Mouse (Mus musculus) kidney, postnatal 25 days (tissue): ENCODE data around the gene Vmn1r228.

ENCODE experiments used
- DNase-seq, 2 experiments: peaks; one replicate each; pipeline ENCODE4 v3.0.0; 2021; ENCODE audit warnings: mixed read lengths in 2 of 2

The Vmn1r228 gene

GRCm38 (mm10) chr17:20786057-20786456 lies at the start of gene Vmn1r228:
Vmn1r228 (minus strand) TSS chr17:20786157.
- DNase-seq = no peak

GRCm38 (mm10) chr17:20811255-20811654 lies 25.3 kb upstream of the Vmn1r228 start, which contains the start of gene Vmn1r229:
Vmn1r229 (plus strand) TSS chr17:20811555.
- no peak for DNase-seq

GRCm38 (mm10) chr17:20729543-20729942 lies 56.4 kb downstream of the Vmn1r228 start, which contains the start of gene Vmn1r227:
Vmn1r227 (plus strand) TSS chr17:20729843.
- no peak for DNase-seq
